Mouse (Mus musculus) macrophage (primary cell): ENCODE results near the gene Ppp1r12b. TPM values are rescaled to one million over a fixed set of nuclear protein-coding genes. Genes with fewer than 3 reads are reported as not detected.

ENCODE experiments used
- H3K27ac ChIP-seq: fragments of 350-480 bp; formaldehyde crosslinking; 2 replicates; pipeline ENCODE4 v1.9.0; 2021
- H3K36me3 ChIP-seq: fragments of 350-480 bp; formaldehyde crosslinking; 2 replicates; pipeline ENCODE4 v1.9.0; 2021; ENCODE audit errors: inconsistent target
- H3K4me3 ChIP-seq: fragments of 350-480 bp; formaldehyde crosslinking; 2 replicates; pipeline ENCODE4 v1.9.0; 2021; ENCODE audit errors: inconsistent target
- H3K79me2 ChIP-seq: fragments of 350-480 bp; formaldehyde crosslinking; 2 replicates; pipeline ENCODE4 v1.9.0; 2021; ENCODE audit errors: inconsistent target
- WGBS: methylation state at CpG from one replicate; pipeline ENCODE4 v1.1.7; 2026; ENCODE audit warnings: inconsistent platforms; ENCODE audit not compliant: missing documents; 5-methylcytosine and 5-hydroxymethylcytosine counted together
- polyA plus RNA-seq: library from polyadenylated mRNA; stranded (reverse); fragments of 250-400 nt; gene quantifications from 3 replicates; pipeline ENCODE4 v1.2.4, GENCODE M21; 2018; ENCODE audit warnings: inconsistent platforms

Ppp1r12b gene
- polyA plus RNA-seq, 1 experiment from 2014 or later = 2.2 TPM

GRCm38 (mm10) chr1:134817120-134817519 is 138.6 kb downstream of the Ppp1r12b start:
- Histone ChIP-seq H3K79me2 (no peaks in the 10 kb centered on the region), H3K27ac (no peak overlapping the region), H3K36me3 (no peaks in the 10 kb centered on the region), H3K4me3 (no peak overlapping the region)
- 100% methylated on average over 1 of the region's 1 CpGs for WGBS

GRCm38 (mm10) chr1:134816617-134817016 is 139.1 kb downstream of the Ppp1r12b start:
- H3K27ac ChIP-seq = no peak overlapping the region
- no peak overlapping the region for H3K4me3 ChIP-seq
- no peaks in the 10 kb centered on the region for H3K36me3 ChIP-seq
- H3K79me2 ChIP-seq = no peaks in the 10 kb centered on the region
- 94% methylated on average over 6 of the region's 6 CpGs for WGBS

GRCm38 (mm10) chr1:134815748-134816147 is 140.0 kb downstream of the Ppp1r12b start:
- no peak overlapping the region for H3K4me3 ChIP-seq
- 92% methylated on average over 3 of the region's 3 CpGs for WGBS
- no peak overlapping the region for H3K27ac ChIP-seq
- H3K36me3 ChIP-seq = no peaks in the 10 kb centered on the region
- no peaks in the 10 kb centered on the region for H3K79me2 ChIP-seq

- Histone ChIP-seq H3K4me3 (no peak overlapping the region), H3K27ac (no peak overlapping the region), H3K79me2 (no peaks in the 10 kb centered on the region), H3K36me3 (no peaks in the 10 kb centered on the region)
- WGBS = 96% methylated on average over 9 of the region's 9 CpGs
Observed at GRCm38 (mm10) chr1:134805471-134805870, 150.3 kb downstream of the Ppp1r12b start.

GRCm38 (mm10) chr1:134804373-134804772 is 151.4 kb downstream of the Ppp1r12b start:
- no peak overlapping the region for H3K4me3 ChIP-seq
- H3K79me2 ChIP-seq = no peaks in the 10 kb centered on the region
- WGBS = 86% methylated on average over 5 of the region's 5 CpGs
- no peaks in the 10 kb centered on the region for H3K36me3 ChIP-seq
- H3K27ac ChIP-seq = no peak overlapping the region

- no peak overlapping the region for H3K27ac ChIP-seq
- 69% methylated on average over 16 of the region's 16 CpGs for WGBS
- no peaks in the 10 kb centered on the region for H3K36me3 ChIP-seq
- no peak overlapping the region for H3K4me3 ChIP-seq
- H3K79me2 ChIP-seq = no peaks in the 10 kb centered on the region
Observed at GRCm38 (mm10) chr1:134803286-134804117, 152.2 kb downstream of the Ppp1r12b start.

- 88% methylated on average over 7 of the region's 7 CpGs for WGBS
- no peak overlapping the region for H3K27ac ChIP-seq
- H3K79me2 ChIP-seq = no peaks in the 10 kb centered on the region
- no peak overlapping the region for H3K4me3 ChIP-seq
- H3K36me3 ChIP-seq = no peaks in the 10 kb centered on the region
Observed at GRCm38 (mm10) chr1:134801758-134802157, 154.0 kb downstream of the Ppp1r12b start.

GRCm38 (mm10) chr1:134796536-134796935 is 159.2 kb downstream of the Ppp1r12b start:
- WGBS = 88% methylated on average over 3 of the region's 3 CpGs
- no peak overlapping the region for H3K27ac ChIP-seq
- H3K4me3 ChIP-seq = no peak overlapping the region
- no peaks in the 10 kb centered on the region for H3K79me2 ChIP-seq
- no peaks in the 10 kb centered on the region for H3K36me3 ChIP-seq

GRCm38 (mm10) chr1:134796076-134796475 is 159.7 kb downstream of the Ppp1r12b start:
- H3K36me3 ChIP-seq = no peaks in the 10 kb centered on the region
- H3K27ac ChIP-seq = no peak overlapping the region
- 100% methylated on average over 1 of the region's 1 CpGs for WGBS

GRCm38 (mm10) chr1:134791456-134791855 is 164.3 kb downstream of the Ppp1r12b start:
- Histone ChIP-seq H3K27ac (no peak overlapping the region), H3K4me3 (no peak overlapping the region), H3K36me3 (no peaks in the 10 kb centered on the region), H3K79me2 (no peaks in the 10 kb centered on the region)

More at GRCm38 (mm10) chr1:134796076-134796475, 159.7 kb downstream of the Ppp1r12b start:
- Histone ChIP-seq H3K4me3 (no peak overlapping the region), H3K79me2 (no peaks in the 10 kb centered on the region)

GRCm38 (mm10) chr1:134790716-134791439 is 164.9 kb downstream of the Ppp1r12b start:
- no peak overlapping the region for H3K4me3 ChIP-seq
- H3K36me3 ChIP-seq = no peaks in the 10 kb centered on the region
- H3K27ac ChIP-seq = no peak overlapping the region
- 47% methylated on average over 2 of the region's 2 CpGs for WGBS
- H3K79me2 ChIP-seq = no peaks in the 10 kb centered on the region

GRCm38 (mm10) chr1:134788096-134788495 is 167.6 kb downstream of the Ppp1r12b start:
- Histone ChIP-seq H3K4me3 (no peak overlapping the region), H3K27ac (no peak overlapping the region), H3K36me3 (no peaks in the 10 kb centered on the region), H3K79me2 (no peaks in the 10 kb centered on the region)
- 93% methylated on average over 7 of the region's 7 CpGs for WGBS

GRCm38 (mm10) chr1:134784911-134785310 is 170.8 kb downstream of the Ppp1r12b start:
- WGBS = 19% methylated on average over 1 of the region's 1 CpGs
- H3K79me2 ChIP-seq = no peaks in the 10 kb centered on the region
- H3K27ac ChIP-seq = no peak overlapping the region
- H3K36me3 ChIP-seq = no peaks in the 10 kb centered on the region
- no peak overlapping the region for H3K4me3 ChIP-seq

- Histone ChIP-seq H3K79me2 (no peaks in the 10 kb centered on the region), H3K36me3 (no peaks in the 10 kb centered on the region), H3K27ac (no peak overlapping the region), H3K4me3 (no peak overlapping the region)
- WGBS = 34% methylated on average over 6 of the region's 6 CpGs
Observed at GRCm38 (mm10) chr1:134784481-134784880, 171.3 kb downstream of the Ppp1r12b start.

GRCm38 (mm10) chr1:134783958-134784357 is 171.8 kb downstream of the Ppp1r12b start:
- WGBS = 100% methylated on average over 4 of the region's 4 CpGs
- no peak overlapping the region for H3K27ac ChIP-seq

More at GRCm38 (mm10) chr1:134783958-134784357, 171.8 kb downstream of the Ppp1r12b start:
- H3K79me2 ChIP-seq = no peaks in the 10 kb centered on the region
- no peaks in the 10 kb centered on the region for H3K36me3 ChIP-seq
- H3K4me3 ChIP-seq = no peak overlapping the region
